Mouse (Mus musculus): ENCODE measurements at regions not wholly inside any gene's neighbourhood (a gene's known extent, or its start where the extent isn't known, plus 50 kb on each side); places are given as distances from the start of the nearest gene placed in this dataset.

DNA sequence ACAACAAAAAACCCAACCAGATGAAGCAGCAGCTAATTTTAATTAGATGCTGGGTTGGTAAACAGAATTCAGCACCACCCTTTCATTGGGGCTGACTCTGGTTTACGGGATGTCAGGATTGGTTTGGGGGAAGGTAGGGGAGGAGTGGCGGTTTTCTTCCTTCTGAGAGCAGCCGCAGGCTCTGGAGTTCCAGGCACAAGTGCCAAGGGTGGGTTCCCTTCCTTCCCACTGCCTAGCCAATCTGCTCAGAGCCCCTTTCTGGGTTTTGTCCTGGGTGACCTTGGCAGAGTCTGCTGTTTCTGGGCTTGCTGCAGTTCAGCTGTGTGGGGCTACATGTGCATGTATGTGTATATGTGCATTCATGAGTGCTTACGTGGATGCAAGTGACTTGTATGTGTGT, 260.5 kb upstream of the Gm4791 start:
- DNase-seq (ENCODE audit: low spot score): no peak

DNA sequence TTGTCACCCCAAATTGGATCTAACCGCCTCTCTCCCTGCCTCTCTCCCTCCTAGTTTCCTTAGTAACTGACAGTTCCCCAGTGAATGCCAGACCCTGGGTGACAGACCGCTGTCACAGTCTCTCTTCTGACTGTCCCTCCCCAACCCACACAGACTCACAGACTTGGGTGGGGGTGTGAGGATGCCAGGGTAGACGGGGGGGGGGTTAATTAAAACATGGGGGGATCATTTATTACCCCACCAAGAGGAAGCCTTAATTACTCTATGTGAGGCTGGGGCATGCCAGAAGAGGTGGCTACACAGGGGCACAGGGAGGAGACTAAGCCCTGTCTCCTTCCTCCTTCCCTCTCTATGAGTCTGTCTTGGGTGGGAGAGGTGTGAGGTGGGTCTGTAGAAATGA, 261.1 kb upstream of the Gm4791 start:
- DNase-seq (ENCODE audit: low spot score): no peak

DNA sequence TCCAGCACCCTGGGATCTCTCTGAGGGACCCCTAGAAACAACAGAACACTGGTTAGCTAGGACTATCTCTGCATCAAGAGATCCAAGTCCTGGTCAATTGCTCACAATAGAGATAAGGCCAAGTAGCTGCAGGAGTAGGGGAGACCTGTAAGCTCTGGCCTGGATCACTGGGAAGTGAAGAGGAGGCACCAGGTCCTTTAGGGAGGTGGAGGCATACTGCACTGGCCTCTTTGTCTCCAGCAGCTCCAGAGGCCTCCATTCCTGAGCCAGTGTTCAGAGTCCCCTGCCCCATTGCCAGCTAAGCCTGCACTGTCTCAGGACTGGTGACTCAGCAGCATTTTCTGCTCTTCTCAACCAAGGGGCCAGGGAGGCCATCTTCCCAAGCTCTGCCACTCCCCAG, 262.3 kb upstream of the Gm4791 start:
- no peak for DNase-seq (ENCODE audit: low spot score)

DNA sequence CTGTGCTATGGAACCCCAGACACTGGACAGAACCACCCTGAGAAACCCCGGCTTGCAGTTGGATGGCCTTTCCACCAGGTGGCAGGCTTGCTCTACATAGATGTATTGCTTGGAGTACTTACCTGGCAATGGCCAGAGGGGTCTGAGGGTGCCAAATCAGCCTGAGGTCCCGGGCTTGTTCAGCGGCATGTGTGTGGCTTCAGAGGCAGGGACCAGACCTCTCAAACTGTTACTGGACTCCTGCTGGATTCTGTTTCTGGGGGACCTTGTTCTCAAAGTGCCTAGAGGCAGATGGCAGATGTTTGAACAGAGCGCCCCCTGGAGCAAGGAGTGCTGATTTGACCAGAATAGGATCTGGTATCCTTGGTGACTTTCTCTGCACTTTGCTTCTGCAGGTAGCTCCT, 262.9 kb upstream of the Gm4791 start:
- peak; percentile 35 for DNase-seq (ENCODE audit: low spot score)

DNA sequence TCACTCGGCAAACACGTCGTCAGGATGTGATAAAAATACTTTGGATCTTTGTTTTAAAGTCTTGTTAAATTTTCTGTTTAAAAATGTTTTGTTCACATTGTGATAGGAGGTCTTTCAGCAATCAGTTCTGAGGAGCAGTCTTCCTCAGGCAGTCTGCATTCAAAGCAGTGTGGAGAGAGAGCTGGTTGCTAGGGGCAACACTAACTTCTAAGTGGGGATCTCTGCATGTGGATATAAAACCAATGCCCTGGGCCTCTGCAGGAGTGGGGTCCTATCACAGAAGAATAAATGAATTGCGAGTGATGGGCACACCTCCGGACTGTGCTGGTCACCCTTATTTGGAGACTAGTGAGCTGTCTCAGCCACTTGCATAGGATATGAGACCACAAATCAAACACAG, 270.1 kb upstream of the Gm4791 start:
- DNase-seq (ENCODE audit: low spot score): no peak

- no peak for DNase-seq (ENCODE audit: low spot score)
These were observed 274.3 kb upstream of the Gm4791 start for GRCm38 (mm10) chr9:46724231-46724630.

- DNase-seq (ENCODE audit: low spot score): no peak
These were observed 285.1 kb upstream of the Gm4791 start for GRCm38 (mm10) chr9:46713415-46713814.

GRCm38 (mm10) chr9:46704151-46704905, 294.2 kb upstream of the Gm4791 start:
- DNase-seq (ENCODE audit: low spot score): no peak

- no peak for DNase-seq (ENCODE audit: low spot score)
These were observed 294.9 kb upstream of the Gm4791 start for GRCm38 (mm10) chr9:46703674-46704073.

DNA sequence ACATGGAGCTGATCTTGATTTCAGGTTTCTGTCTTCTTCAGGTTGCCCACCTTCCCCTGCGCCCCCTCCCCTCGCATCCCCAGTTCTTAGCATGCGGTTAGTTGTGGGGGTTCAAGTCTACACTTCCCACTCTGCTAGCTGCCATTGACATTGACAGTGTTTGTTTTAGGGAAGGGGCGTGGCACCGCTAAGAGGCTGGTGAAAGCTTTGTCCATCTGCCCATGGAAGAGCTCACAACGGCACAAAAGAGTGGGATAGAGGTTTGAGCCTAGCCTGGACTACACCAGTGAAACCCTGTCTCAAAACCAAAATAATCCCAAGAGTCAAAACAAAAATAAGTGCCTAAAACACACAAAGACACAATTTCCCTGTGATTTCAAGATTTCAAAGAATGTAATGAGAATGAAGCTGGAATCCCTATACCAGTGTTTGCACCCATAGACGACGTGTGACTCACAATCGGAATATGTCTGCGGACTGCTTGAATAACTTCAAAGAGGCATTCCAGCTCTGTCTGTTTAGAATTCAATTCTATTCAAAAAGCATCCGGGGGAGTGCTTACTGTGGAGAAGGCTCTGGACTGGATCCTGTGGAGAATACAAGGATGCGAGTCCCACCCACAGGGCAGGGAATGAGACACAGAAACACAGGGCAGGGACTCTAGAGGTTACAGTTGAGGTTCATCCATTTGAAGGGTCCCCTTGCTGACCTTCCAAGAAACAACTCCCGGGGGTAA, 295.5 kb upstream of the Gm4791 start:
- no peak for DNase-seq (ENCODE audit: low spot score)

GRCm38 (mm10) chr9:46702053-46702900, 296.3 kb upstream of the Gm4791 start:
- DNase-seq (ENCODE audit: low spot score): no peak

- DNase-seq (ENCODE audit: low spot score): no peak
These were observed 302.4 kb upstream of the Gm4791 start for GRCm38 (mm10) chr9:46696171-46696570.

- no peak for DNase-seq (ENCODE audit: low spot score)
These were observed 309.2 kb upstream of the Gm4791 start for GRCm38 (mm10) chr9:46689331-46689730.

DNA sequence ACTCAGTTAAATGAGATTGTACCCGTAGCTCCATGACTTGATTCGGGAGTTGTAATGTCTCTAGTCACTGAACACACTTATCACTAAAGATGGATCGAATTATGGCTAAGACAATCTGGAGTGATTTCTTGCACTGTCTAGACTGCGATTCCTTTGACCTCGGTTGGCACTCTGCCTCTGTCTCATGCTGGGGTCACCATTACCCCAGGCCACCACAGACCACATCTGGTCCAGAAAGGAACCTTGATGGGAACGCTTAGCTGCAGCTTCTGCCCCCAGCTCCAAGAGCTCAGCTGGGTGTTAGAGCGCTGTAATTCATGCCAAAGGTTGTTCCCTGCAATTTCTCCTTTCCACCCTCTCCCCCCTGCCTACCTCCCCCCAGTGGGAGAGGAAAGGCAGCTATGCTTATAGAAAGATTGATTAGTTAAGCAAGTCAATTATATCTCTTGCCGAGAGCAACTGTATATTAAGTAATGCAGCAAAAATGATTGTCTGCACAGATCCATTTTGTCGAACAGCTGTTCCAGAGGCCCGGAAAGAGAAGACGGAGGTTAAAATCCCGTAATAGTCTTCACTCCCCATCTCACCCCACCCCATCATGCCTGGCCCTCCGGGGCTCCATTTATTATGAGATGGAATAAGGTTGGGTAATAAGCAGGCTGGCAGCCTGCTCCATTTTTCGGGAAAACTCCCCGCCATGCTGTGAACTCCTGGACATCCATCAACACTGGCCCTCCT, 314.3 kb upstream of the Gm4791 start:
- no peak for DNase-seq (ENCODE audit: low spot score)

DNA sequence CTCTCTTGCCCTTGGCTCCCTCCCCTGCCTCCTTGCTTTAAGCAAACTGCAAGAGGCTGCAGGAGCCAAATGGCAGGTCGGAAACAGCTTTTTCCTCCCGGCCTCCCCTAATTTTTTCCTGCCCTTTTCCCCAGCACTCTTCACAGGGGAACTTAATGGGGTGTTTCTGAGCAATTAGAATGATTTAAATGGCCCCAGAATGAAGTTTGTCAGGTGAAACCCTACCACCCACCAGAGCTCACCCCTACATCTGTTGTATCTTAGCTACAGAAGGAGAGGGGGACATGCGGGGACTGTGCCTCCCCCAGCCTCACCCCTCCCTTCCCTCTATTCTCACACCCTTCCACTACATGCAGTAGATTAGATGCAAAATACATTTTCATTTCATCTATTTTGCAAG, 326.5 kb upstream of the Gm4791 start:
- no peak for DNase-seq (ENCODE audit: low spot score)

GRCm38 (mm10) chr9:46654422-46654821, 334.6 kb upstream of the 4931429L15Rik start:
- no peak for DNase-seq (ENCODE audit: low spot score)

GRCm38 (mm10) chr9:46647238-46647922, 327.6 kb upstream of the 4931429L15Rik start:
- DNase-seq (ENCODE audit: low spot score): no peak

DNA sequence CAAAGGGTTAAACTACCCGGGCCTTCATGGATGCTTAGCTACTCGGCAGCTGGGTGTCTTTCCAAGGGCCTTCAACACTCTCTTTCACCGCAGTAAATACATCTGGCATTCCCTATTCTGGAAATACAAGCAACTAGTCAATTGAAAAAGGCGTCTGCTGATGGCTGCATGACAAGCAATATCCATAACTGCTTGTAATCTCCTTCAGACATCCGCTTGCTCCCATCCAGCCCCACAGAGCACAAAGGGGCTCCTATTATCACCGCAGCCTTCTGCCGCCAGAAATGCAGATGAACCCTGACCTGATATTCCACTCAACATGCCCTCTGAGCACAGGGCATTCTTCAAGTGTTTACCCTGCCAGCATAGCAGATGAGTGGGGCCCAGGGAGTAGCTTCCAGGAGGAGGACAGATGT, 325.7 kb upstream of the 4931429L15Rik start:
- DNase-seq (ENCODE audit: low spot score): no peak

DNA sequence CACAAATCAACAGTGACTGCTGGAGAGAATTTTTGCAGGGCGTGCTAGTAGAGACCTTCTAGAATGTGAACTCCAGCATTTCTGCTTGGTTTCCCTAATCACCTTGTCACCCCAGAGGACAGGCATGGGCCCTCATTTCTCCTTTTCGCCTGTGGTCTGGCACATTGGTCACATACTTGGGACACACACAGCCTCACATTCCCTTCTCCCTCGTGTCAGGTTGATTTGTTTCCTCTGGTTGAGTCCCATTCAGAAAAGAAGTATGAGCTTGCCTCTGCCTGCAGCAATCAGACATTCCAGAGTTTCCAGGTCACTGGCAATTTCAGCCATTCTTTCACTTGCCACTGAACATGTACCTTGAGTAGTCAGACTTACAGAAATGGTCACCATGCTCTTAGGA, 323.8 kb upstream of the 4931429L15Rik start:
- no peak for DNase-seq (ENCODE audit: low spot score)

DNA sequence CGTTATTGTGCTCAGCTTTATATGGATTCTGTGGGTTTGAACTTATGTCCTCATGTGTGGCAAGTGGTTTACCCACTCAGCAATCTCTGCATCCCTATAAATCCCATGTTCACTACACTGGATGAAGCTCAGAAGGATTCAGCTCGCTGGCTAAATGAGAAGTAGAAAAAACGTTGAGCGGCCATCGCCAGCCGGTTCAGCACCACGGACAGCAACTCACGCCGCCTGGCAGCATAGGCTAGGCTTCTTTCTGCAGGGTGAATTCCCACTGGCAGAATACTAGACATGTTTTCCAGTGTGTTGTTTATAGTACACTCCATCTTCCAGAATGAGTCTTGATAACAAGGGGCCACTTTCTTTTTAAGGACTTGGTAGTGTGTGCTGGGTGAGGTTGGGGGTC, 322.9 kb upstream of the 4931429L15Rik start:
- DNase-seq (ENCODE audit: low spot score): no peak

DNA sequence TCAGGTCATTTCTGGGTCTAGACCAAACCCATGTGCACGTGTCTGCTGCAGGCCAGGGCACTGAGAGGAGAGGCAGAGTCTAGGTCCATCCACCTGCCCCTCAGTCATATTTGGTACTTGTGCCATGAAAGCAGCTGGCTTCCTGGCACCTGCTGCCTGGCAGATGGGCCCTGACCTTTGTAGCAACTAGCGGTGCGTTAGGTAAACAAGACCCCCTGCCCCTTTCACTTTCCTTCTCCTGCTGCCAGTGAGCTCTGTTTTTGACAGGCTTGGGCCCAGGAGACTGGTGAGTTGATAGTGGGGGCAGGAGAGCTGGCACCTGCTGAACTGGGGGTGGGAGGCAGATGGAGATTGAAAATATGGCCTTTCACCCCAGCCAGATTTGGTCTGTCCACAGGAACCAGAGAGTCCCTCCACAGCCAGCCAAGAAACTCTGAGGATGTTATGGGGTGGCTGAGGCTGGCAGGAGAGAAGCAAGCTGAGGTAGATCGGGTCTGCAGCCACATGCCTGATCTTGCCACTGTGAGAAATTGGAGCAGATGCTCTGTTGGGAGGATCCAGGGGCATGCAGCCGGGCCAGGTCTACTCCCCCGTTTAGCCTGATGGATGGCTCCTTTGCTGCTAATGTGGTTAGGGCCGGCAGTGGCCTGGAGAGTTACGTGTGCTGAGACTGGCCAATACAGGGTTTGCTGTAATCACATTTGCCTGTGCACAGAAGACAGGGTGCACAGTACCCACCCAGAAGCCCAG, 316.6 kb upstream of the 4931429L15Rik start:
- no peak for DNase-seq (ENCODE audit: low spot score)

Measured in ovary, adult 18-20 months (tissue).